Mouse (Mus musculus) midbrain, embryonic 12.5 days (tissue): Measurements from ENCODE around the gene Cngb1. TPM values are rescaled to one million over a fixed set of nuclear protein-coding genes. Genes with fewer than 3 reads are reported as not detected.

Experiments
- ATAC-seq: fragments of 200-750 bp; cut with Nextera tagmentation; 2 replicates; pipeline ENCODE4 v1.8.0; 2017; ENCODE audit warnings: low read depth, moderate TSS enrichment, moderate library complexity; ENCODE audit not compliant: low FRiP score
- H3K27ac ChIP-seq: fragments of 300-500 bp; sonication (generic); replicated peaks from 2 replicates; pipeline ENCODE4 v1.5.1; 2016; ENCODE audit warnings: mild to moderate bottlenecking
- H3K27me3 ChIP-seq: fragments of 300-500 bp; sonication (generic); 2 replicates; pipeline ENCODE4 v1.6.1; 2016; ENCODE audit warnings: mild to moderate bottlenecking
- H3K36me3 ChIP-seq: fragments of 300-500 bp; sonication (generic); 2 replicates; pipeline ENCODE4 v1.6.1; 2016
- H3K4me1 ChIP-seq: fragments of 300-500 bp; sonication (generic); 2 replicates; pipeline ENCODE4 v1.6.1; 2016
- H3K4me2 ChIP-seq: fragments of 300-500 bp; sonication (generic); replicated peaks from 2 replicates; pipeline ENCODE4 v1.6.1; 2016; ENCODE audit warnings: mild to moderate bottlenecking, moderate library complexity
- H3K4me3 ChIP-seq: fragments of 300-500 bp; sonication (generic); 2 replicates; pipeline ENCODE4 v1.5.1; 2016; ENCODE audit warnings: mild to moderate bottlenecking
- H3K9ac ChIP-seq: fragments of 300-500 bp; sonication (generic); replicated peaks from 2 replicates; pipeline ENCODE4 v1.6.1; 2016; ENCODE audit warnings: mild to moderate bottlenecking, moderate library complexity
- H3K9me3 ChIP-seq: fragments of 300-500 bp; sonication (generic); 2 replicates; pipeline ENCODE4 v1.6.1; 2016; ENCODE audit warnings: mild to moderate bottlenecking
- WGBS: fragments of 180-500 bp; shearing (Covaris S2); methylation state at CpG from one replicate; pipeline ENCODE4 v1.1.7; 2016; 5-methylcytosine and 5-hydroxymethylcytosine counted together
- polyA plus RNA-seq: library from polyadenylated mRNA; unstranded; fragments of >200 nt; fragmentation: Nextera tagmentation; extraction: Ambion mirVana; gene quantifications from 2 replicates; pipeline ENCODE4 v1.2.1, GENCODE M21; 2016

Gene Cngb1
- polyA plus RNA-seq, 1 experiment from 2014 or later: 0.13 TPM

DNA sequence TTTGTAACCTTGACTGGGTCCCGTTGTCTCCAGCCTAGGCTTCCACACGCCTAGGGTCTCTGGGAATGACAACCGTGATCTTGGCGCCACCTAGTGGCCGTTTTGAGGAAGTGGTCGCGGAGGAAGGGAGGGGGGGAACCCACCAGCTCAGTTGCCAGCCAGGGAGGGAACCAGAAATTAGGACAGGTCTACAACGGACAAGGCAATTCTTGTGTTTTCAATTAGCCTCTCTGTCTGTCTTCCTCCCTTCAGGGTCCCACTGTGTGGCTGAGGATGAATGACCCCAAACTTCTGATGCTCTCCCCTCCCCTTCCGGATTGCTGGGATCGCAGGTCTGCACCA lies 102.4 kb downstream of the Cngb1 start:
- 22% methylated on average over 10 of the region's 10 CpGs for WGBS
- no peaks in the 10 kb centered on the region for H3K27me3 ChIP-seq
- H3K9ac ChIP-seq: no peak overlapping the region
- peak; percentile 58 for ATAC-seq
- H3K27ac ChIP-seq: no peak overlapping the region
- H3K9me3 ChIP-seq: no peaks in the 10 kb centered on the region
- no peaks in the 10 kb centered on the region for H3K36me3 ChIP-seq
- no peaks in the 10 kb centered on the region for H3K4me1 ChIP-seq
- H3K4me2 ChIP-seq: no peak overlapping the region
- H3K4me3 ChIP-seq: no peak overlapping the region

DNA sequence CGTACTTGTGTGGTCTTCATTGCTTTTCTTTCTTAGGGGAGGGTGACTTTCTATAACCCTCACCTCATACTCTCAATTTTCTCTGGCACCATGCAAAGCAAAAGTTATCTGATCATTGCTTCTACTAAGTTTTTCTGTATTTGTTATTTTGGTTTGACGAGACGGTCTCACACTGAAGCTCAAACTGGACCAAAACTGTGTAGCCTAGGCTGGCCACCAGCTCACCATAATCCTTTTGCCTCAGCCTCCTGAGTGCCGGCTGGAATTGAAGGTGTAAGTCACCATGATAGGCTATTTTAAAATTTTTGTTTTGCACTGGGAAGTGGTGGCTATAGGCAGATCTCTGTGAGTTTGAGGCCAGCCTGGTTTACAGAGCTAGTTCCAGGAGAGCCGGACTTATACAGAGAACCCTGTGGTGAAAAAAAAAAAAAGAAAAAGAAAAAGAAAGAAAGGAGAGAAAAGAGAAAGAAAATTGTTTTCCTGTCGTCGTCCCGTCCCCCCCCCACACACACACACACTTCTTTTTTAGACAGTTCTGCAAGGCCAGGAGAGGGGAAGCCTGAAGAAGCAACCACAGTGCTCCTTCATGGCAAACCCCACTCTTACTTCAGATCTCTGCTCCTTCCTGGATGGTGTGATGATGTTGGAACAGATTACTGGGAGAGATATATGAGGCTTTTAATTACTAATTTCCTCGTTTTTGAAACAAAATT lies 102.9 kb downstream of the Cngb1 start:
- no peaks in the 10 kb centered on the region for H3K9me3 ChIP-seq
- H3K27me3 ChIP-seq: no peaks in the 10 kb centered on the region
- no peaks in the 10 kb centered on the region for H3K4me1 ChIP-seq
- peak; percentile 39; the same call in 1 of the 2 replicates for ATAC-seq
- H3K27ac ChIP-seq: no peak overlapping the region
- no peak overlapping the region for H3K4me3 ChIP-seq
- no peak overlapping the region for H3K4me2 ChIP-seq
- H3K9ac ChIP-seq: no peak overlapping the region
- no peaks in the 10 kb centered on the region for H3K36me3 ChIP-seq
- WGBS: 55% methylated on average over 9 of the region's 9 CpGs

DNA sequence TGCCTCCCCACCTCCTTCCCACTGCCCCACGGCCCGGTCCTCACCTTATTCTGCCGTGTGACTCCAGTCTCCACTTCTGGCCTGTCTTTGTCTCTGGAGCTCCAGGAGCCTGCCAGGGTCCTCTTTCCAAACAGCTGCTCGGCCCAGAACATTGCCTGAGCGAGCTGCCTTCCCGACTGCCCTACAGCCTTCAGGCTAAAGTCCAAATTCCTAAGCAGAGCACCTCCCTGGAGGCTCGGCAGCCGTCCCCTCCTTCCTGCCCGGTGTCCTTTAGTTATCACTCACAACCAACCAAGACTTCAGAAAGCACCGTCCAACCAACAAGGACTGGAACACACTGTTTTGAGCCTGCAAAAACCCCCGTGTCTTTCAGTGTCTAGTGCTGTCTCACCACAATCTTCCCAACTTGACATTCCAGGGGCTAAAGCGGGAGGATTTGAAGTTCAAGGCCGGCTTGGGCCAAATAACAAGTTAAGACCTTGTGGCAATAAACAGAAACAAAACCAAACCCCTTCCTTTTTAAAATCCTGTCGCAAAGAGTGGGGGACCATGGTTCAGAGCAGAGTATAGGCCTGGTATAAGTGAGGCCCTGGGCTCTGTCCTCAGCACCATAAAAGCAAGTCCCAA lies 103.6 kb downstream of the Cngb1 start, which contains the start of gene Kifc3:
Gene Kifc3, minus strand, starts transcription at position 164 of the 627 bp plus-strand sequence.
- Histone ChIP-seq H3K27me3 (no peaks in the 10 kb centered on the region), H3K27ac (no peak within 1 kb of the TSS), H3K9me3 (no peaks in the 10 kb centered on the region), H3K9ac (no peak within 1 kb of the TSS), H3K4me1 (no peaks in the 10 kb centered on the region), H3K36me3 (no peaks in the 10 kb centered on the region), H3K4me3 (no peak within 1 kb of the TSS), H3K4me2 (no peak within 1 kb of the TSS)
- 71% methylated on average over 14 of the region's 14 CpGs for WGBS
- ATAC-seq: no peak

DNA sequence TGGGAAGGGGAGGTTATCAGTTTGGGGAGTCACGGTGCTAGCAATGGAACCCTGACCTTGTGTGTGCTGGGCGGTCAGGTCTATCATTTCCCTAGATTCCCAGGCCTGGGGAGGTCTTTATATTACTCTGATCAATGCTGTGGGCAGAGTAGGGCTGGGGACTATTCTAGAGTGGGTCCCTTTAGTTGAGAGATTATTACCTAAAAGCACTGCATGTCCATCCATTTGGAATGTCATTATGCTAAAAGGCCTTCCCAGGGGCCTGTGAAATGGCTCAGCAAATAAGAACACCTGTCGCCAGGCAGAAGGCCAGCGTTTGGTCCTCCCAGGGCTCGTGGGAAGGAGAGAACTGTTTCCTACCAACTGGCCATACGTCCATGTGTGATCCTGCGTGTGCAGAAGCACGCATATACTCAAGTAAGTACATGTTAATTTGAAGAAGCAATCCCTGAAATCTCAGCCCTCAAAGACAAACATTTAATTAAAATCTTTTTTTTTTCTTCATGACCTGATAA lies 104.3 kb downstream of the Cngb1 start:
- no peak overlapping the region for H3K4me3 ChIP-seq
- no peak for ATAC-seq
- H3K9ac ChIP-seq: no peak overlapping the region
- H3K4me2 ChIP-seq: no peak overlapping the region
- H3K9me3 ChIP-seq: no peaks in the 10 kb centered on the region
- WGBS: 68% methylated on average over 8 of the region's 8 CpGs
- no peak overlapping the region for H3K27ac ChIP-seq
- H3K27me3 ChIP-seq: no peaks in the 10 kb centered on the region
- H3K4me1 ChIP-seq: no peaks in the 10 kb centered on the region
- H3K36me3 ChIP-seq: no peaks in the 10 kb centered on the region

GRCm38 (mm10) chr8:95201491-95201890 lies 104.9 kb downstream of the Cngb1 start:
- no peaks in the 10 kb centered on the region for H3K27me3 ChIP-seq
- 64% methylated on average over 7 of the region's 7 CpGs for WGBS
- no peaks in the 10 kb centered on the region for H3K36me3 ChIP-seq
- H3K4me3 ChIP-seq: no peak overlapping the region
- no peaks in the 10 kb centered on the region for H3K4me1 ChIP-seq
- no peaks in the 10 kb centered on the region for H3K9me3 ChIP-seq
- no peak overlapping the region for H3K9ac ChIP-seq
- no peak overlapping the region for H3K27ac ChIP-seq
- no peak overlapping the region for H3K4me2 ChIP-seq
- ATAC-seq: no peak

GRCm38 (mm10) chr8:95200001-95200405 lies 106.4 kb downstream of the Cngb1 start:
- Histone ChIP-seq H3K9ac (no peak overlapping the region), H3K4me2 (no peak overlapping the region), H3K4me1 (no peaks in the 10 kb centered on the region), H3K27ac (no peak overlapping the region), H3K9me3 (no peaks in the 10 kb centered on the region), H3K27me3 (no peaks in the 10 kb centered on the region), H3K4me3 (no peak overlapping the region), H3K36me3 (no peaks in the 10 kb centered on the region)
- 83% methylated on average over 9 of the region's 9 CpGs for WGBS
- ATAC-seq: no peak

DNA sequence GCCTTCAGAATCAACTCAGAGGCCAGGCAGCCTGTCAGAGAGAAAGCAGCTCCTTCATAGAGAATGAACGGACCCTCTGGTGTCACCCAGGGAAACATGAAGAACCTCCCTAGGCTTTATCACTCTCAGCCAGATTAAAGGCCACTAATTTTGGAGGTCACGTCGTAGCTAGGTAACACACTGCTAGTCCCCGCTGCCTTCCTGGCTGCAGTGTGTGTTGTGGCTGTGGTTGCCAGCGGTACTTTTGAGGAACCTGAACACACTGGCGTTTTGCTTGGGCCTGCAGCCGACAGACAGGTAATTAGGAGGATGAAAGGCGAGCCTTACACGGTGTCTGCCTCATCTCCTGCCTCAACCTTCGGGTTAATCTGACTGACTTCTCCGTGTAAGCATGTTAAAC lies 110.7 kb downstream of the Cngb1 start:
- ATAC-seq: no peak
- 81% methylated on average over 11 of the region's 11 CpGs for WGBS

DNA sequence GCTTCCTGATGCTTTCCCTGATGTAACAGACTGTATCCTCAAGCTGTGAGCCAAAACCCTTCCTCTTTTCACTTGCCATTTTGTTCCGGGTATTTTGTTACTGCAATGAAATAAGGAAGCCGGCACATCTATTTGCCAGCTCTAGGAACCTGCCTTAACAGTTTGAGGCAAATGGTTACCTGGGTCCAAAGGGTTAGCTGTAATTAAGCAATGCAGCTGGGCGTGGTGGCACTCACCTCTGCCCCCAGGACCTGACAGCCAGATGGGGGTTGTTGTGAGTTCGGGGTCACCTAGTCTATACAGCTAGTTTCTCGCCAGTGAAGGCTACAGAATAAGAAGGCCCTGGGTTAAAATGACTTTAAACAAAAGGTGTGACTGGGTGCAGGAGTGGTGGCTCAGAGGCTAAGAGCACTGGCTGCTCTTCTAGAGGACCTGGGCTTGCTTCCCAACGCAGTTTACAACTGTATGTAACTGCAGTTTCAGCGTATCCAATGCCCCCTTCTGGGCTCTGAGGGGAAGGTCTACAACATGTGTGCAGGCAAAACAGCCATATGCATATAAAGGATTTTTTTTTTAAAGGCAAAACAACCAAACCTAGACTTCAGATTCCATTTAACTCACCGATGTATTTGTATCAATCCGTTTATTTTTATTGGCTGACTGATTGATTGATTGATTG lies 114.7 kb downstream of the Cngb1 start:
- no peak for ATAC-seq
- no peak overlapping the region for H3K4me3 ChIP-seq
- no peaks in the 10 kb centered on the region for H3K9me3 ChIP-seq
- H3K4me2 ChIP-seq: no peak overlapping the region
- H3K36me3 ChIP-seq: no peaks in the 10 kb centered on the region
- H3K4me1 ChIP-seq: no peaks in the 10 kb centered on the region
- no peak overlapping the region for H3K27ac ChIP-seq
- no peaks in the 10 kb centered on the region for H3K27me3 ChIP-seq
- 87% methylated on average over 9 of the region's 9 CpGs for WGBS
- no peak overlapping the region for H3K9ac ChIP-seq

More for the DNA sequence above, 110.7 kb downstream of the Cngb1 start:
- Histone ChIP-seq H3K27ac (no peak overlapping the region), H3K27me3 (no peaks in the 10 kb centered on the region), H3K36me3 (no peaks in the 10 kb centered on the region), H3K9ac (no peak overlapping the region), H3K4me3 (no peak overlapping the region), H3K9me3 (no peaks in the 10 kb centered on the region), H3K4me1 (no peaks in the 10 kb centered on the region), H3K4me2 (no peak overlapping the region)

Other genes starting within 250 kb of the Cngb1 start
- 35.6 and 40.8 TPM in 2 replicates for gene Katnb1, start 225.4 kb downstream of the Cngb1 start, polyA plus RNA-seq
- 10.0 and 10.4 TPM in 2 replicates for gene Kifc3, start 103.8 kb downstream of the Cngb1 start, polyA plus RNA-seq
- not detected in 2 replicates for gene Tepp, start 4.0 kb upstream of the Cngb1 start, polyA plus RNA-seq
- gene Zfp319, start 25.4 kb upstream of the Cngb1 start, polyA plus RNA-seq: 19.1 and 20.6 TPM in 2 replicates
- 33.9 and 37.1 TPM in 2 replicates for gene Usb1, start 25.7 kb upstream of the Cngb1 start, polyA plus RNA-seq
- gene Mmp15, start 45.7 kb upstream of the Cngb1 start, polyA plus RNA-seq: 23.5 and 27.1 TPM in 2 replicates
- 128 and 130 TPM in 2 replicates for gene Cfap20, start 128.3 kb upstream of the Cngb1 start, polyA plus RNA-seq
- 10.3 and 11.0 TPM in 2 replicates for gene Csnk2a2, start 183.5 kb upstream of the Cngb1 start, polyA plus RNA-seq
- gene Ccdc113, start 227.5 kb upstream of the Cngb1 start, polyA plus RNA-seq: 0.18 and 0.59 TPM in 2 replicates